Mouse (Mus musculus) bone marrow macrophage, adult 2 months (primary cell): ENCODE data around the gene Neu2.

Source experiments
- CTCF ChIP-seq: IDR thresholded peaks from 2 replicates; pipeline ENCODE4 v1.5.1; 2012; ENCODE audit warnings: low read depth, mild to moderate bottlenecking, low read length, moderate library complexity
- POLR2A ChIP-seq: IDR thresholded peaks from 2 replicates; pipeline ENCODE4 v1.6.1; 2012; ENCODE audit warnings: mild to moderate bottlenecking, low read depth, low read length, borderline replicate concordance

DNA sequence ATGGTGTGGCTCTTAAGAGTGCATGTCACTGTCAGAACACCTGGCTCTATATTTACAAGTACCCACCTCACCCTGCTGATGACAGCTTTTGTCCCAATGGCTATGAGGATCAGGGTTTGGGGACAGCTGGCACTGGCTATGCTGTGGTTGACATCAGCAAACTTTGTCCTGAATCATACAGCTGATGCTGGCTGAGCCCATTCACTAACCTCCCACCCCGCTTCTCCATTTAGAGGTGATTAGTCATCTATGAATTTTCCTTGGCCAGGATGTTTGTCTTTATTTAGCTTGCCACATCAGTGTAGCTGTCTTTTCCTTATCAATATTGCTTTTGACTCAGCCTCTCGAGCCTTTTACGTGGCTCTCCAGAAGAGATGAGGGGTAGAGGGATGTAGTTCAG, 17.4 kb upstream of the Neu2 start:
- no peak for TF ChIP-seq CTCF
- TF ChIP-seq POLR2A = no peak
